Mouse (Mus musculus) kidney, embryonic 14.5 days (tissue): ENCODE results near the gene Ate1. TPM values are rescaled to one million over a fixed set of nuclear protein-coding genes. Genes with fewer than 3 reads are reported as not detected.
"Not testable (repeated sequence)": the region's sequence is repeated elsewhere in the genome, so short reads cannot be mapped to it uniquely, and the experiment has no call there.

Experiments used
- ATAC-seq: fragments of 200-750 bp; cut with Nextera tagmentation; 2 replicates; pipeline ENCODE4 v1.8.0; 2017; ENCODE audit warnings: moderate number of reproducible peaks, mild to moderate bottlenecking, moderate TSS enrichment, moderate library complexity; ENCODE audit not compliant: low FRiP score, low TSS enrichment
- H3K27ac ChIP-seq: fragments of 300-500 bp; sonication (generic); 2 replicates; pipeline ENCODE4 v1.5.1; 2014; ENCODE audit warnings: low read depth, mild to moderate bottlenecking, low read length, moderate library complexity, mixed read lengths
- H3K27me3 ChIP-seq: fragments of 300-500 bp; sonication (generic); 2 replicates; pipeline ENCODE4 v1.6.1; 2014; ENCODE audit warnings: mild to moderate bottlenecking, low read length; ENCODE audit not compliant: control insufficient read depth, insufficient read depth
- H3K36me3 ChIP-seq: fragments of 300-500 bp; sonication (generic); 2 replicates; pipeline ENCODE4 v1.6.1; 2014; ENCODE audit warnings: low read length, mixed read lengths; ENCODE audit not compliant: control insufficient read depth, insufficient read depth
- H3K4me1 ChIP-seq: fragments of 300-500 bp; sonication (generic); 2 replicates; pipeline ENCODE4 v1.6.1; 2014; ENCODE audit warnings: low read length, mixed read lengths; ENCODE audit not compliant: control insufficient read depth, insufficient read depth
- H3K4me2 ChIP-seq: fragments of 300-500 bp; sonication (generic); replicated peaks from 2 replicates; pipeline ENCODE4 v1.6.1; 2014; ENCODE audit warnings: low read depth, mild to moderate bottlenecking, low read length
- H3K4me3 ChIP-seq: fragments of 300-500 bp; sonication (generic); 2 replicates; pipeline ENCODE4 v1.5.1; 2014; ENCODE audit warnings: mild to moderate bottlenecking, low read length
- H3K9ac ChIP-seq: fragments of 300-500 bp; sonication (generic); 2 replicates; pipeline ENCODE4 v1.6.1; 2014; ENCODE audit warnings: low read depth, mild to moderate bottlenecking, low read length, moderate library complexity
- H3K9me3 ChIP-seq: fragments of 300-500 bp; sonication (generic); 2 replicates; pipeline ENCODE4 v1.6.1; 2016; ENCODE audit warnings: low read length; ENCODE audit not compliant: control insufficient read depth
- WGBS: fragments of 180-500 bp; shearing (Covaris S2); extraction: QIAGEN DNeasy Blood & Tissue Kit; methylation state at CpG from one replicate; pipeline ENCODE4 v1.1.7; 2014; 5-methylcytosine and 5-hydroxymethylcytosine counted together
- polyA plus RNA-seq: library from polyadenylated mRNA; unstranded; fragments of >200 nt; fragmentation: Nextera tagmentation; extraction: Ambion mirVana; gene quantifications from 2 replicates; pipeline ENCODE4 v1.2.1, GENCODE M21; 2014

The Ate1 gene
- polyA plus RNA-seq, 1 experiment from 2014 or later = 74.1 TPM

DNA sequence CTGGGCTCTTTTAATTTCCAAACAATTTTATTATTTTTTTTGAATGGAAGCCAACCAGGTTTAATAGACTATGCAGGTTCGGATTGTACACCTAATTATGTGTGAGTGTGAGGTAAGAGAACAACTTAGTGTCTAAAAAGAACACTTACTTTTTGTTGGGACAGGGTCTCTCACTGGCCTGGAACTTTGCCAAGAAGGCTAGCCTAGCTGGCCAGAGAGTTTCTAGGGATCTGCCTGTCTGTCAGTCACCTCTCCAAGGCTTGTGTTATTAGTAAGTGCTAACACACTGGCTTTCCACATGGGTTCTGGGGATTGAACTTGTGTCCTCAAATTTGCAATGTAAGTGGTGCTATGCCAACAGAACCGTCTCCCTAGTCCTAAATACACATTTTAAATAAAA is 116.8 kb downstream of the Ate1 start:
- Histone ChIP-seq H3K4me2 (no peak overlapping the region), H3K27me3 (no peaks in the 10 kb centered on the region), H3K27ac (no peak overlapping the region), H3K4me1 (no peaks in the 10 kb centered on the region), H3K9me3 (no peaks in the 10 kb centered on the region), H3K36me3 (no peaks in the 10 kb centered on the region), H3K9ac (no peak overlapping the region), H3K4me3 (no peak overlapping the region)
- WGBS = 86% methylated on average over 2 of the region's 2 CpGs
- ATAC-seq = no peak

DNA sequence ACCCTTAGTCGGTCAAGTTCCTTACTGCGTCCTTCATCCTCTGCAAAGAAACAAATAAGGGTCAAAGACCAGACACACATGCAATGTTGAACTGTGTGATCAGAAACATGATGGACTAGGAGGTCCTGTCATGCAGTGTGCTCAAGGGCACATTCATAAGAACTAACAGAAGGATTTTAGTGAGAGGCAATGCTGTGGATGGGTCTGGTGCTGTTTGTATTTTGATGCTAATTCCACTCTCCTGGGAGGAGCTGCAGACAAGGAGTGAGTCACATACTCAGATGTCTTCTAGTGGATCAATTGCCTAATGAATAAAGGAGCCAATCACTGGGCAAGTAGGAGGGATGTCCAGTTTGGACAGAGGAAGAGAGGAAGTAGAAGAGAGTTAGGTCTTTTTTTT is 125.5 kb downstream of the Ate1 start:
- Histone ChIP-seq H3K36me3 (peaks cover 3% of the 10 kb centered on the region; the same call in 1 of the 2 replicates), H3K4me1 (no peaks in the 10 kb centered on the region), H3K27me3 (no peaks in the 10 kb centered on the region), H3K9ac (no peak overlapping the region), H3K4me2 (no peak overlapping the region), H3K27ac (no peak overlapping the region), H3K4me3 (no peak overlapping the region), H3K9me3 (no peaks in the 10 kb centered on the region)
- ATAC-seq = no peak
- WGBS = 89% methylated on average over 2 of the region's 2 CpGs

DNA sequence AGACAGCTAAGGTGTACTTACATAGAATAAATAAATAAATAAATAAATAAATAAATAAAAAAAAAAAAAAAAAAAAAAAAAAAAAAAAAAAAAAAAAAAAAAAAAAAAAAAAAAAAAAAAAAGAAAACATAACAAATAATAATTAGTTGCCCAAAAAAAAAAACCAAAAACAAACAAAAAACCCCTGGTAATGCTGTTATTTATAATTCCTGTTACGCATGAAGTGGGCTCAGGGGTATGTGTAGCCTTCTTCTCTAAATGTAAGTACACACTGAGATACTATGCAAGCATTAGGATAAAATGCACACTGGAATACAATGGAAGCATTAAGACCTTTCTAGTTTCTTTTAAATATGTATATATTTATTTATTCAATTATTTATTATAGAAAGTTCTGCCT is 130.1 kb downstream of the Ate1 start:
- not testable (repeated sequence) for H3K4me3 ChIP-seq, H3K36me3 ChIP-seq, H3K4me2 ChIP-seq, ATAC-seq, H3K27me3 ChIP-seq, H3K4me1 ChIP-seq, H3K9me3 ChIP-seq, H3K27ac ChIP-seq, H3K9ac ChIP-seq
- WGBS = 94% methylated on average over 1 of the region's 1 CpGs

DNA sequence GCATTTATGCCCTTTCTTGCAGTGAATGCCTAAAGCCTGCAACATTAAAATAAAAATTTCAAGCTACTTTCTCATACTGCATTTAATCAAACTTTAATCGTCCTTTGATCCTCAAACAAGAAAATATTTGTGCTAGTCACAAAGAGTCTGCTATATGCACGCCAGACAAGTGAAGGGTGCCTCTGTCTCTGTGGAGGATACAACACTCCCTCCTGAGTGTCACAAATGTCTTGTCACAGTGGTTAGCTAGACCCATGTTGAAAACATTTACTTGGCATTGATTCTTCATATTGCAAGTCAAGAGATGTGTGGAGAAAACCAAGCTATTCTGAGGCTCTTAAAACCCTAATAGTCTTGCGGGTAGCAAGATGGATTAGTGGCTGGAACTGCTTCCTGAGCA is 133.9 kb downstream of the Ate1 start:
- no peaks in the 10 kb centered on the region for H3K9me3 ChIP-seq
- no peak overlapping the region for H3K9ac ChIP-seq
- WGBS = 79% methylated on average over 3 of the region's 3 CpGs
- H3K4me3 ChIP-seq = no peak overlapping the region
- H3K36me3 ChIP-seq = 0 out of 2 replicates have a peak, but pooled peaks cover 3% of the 10 kb centered on the region
- no peaks in the 10 kb centered on the region for H3K27me3 ChIP-seq
- H3K4me1 ChIP-seq = no peaks in the 10 kb centered on the region
- ATAC-seq = no peak
- H3K4me2 ChIP-seq = no peak overlapping the region
- no peak overlapping the region for H3K27ac ChIP-seq

DNA sequence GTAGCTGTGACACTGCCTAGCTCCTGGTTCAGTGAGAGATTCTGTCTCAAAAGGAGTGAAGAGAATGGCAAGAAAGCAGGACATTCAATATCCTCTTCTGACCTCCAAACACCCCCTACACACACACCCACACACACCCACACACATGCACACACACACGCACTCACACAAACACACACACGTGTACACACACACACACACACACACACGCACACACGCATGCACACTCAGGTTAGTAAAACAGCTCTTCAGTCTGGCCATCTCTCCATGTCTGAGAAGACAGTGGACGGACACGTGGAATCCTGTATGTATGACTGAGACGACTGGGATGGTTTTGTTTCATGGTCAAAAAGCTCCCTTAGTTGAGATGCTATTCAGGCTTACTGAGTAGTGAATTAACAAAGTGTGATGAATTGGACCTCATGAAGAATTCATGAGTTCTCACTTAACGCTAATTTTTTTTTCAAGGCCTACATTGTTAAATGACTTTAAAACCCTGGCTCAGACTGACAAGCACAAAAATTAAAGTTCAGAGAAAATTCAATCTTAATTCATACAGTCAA is 134.4 kb downstream of the Ate1 start:
- Histone ChIP-seq H3K4me3 (no peak overlapping the region), H3K4me2 (no peak overlapping the region), H3K36me3 (no peaks in the 10 kb centered on the region), H3K4me1 (no peaks in the 10 kb centered on the region), H3K9ac (no peak overlapping the region), H3K27me3 (no peaks in the 10 kb centered on the region), H3K27ac (no peak overlapping the region), H3K9me3 (no peaks in the 10 kb centered on the region)
- no peak for ATAC-seq
- WGBS = 89% methylated on average over 8 of the region's 8 CpGs

DNA sequence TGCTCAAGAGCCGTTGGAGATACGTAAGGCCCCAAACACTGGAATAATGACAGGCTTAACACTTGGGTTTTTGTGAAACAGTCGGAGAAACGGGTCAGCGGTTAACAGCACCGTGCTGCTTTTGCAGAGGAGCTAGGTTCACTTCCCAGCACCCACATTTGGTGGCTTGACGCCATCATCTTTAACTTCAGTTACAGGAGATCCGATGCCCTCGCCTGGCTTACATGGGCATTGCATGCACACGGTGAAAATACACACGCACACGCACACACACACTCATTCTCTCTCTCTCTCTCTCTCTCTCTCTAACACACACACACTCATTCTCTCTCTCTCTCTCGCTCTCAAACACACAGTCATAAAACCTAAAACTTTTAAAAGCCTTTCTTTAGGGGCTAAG is 138.0 kb downstream of the Ate1 start:
- no peak for ATAC-seq
- no peak overlapping the region for H3K27ac ChIP-seq
- no peaks in the 10 kb centered on the region for H3K36me3 ChIP-seq
- H3K9me3 ChIP-seq = no peaks in the 10 kb centered on the region
- H3K4me2 ChIP-seq = no peak overlapping the region
- no peak overlapping the region for H3K9ac ChIP-seq
- H3K27me3 ChIP-seq = no peaks in the 10 kb centered on the region
- 95% methylated on average over 13 of the region's 13 CpGs for WGBS
- H3K4me1 ChIP-seq = no peaks in the 10 kb centered on the region
- no peak overlapping the region for H3K4me3 ChIP-seq

DNA sequence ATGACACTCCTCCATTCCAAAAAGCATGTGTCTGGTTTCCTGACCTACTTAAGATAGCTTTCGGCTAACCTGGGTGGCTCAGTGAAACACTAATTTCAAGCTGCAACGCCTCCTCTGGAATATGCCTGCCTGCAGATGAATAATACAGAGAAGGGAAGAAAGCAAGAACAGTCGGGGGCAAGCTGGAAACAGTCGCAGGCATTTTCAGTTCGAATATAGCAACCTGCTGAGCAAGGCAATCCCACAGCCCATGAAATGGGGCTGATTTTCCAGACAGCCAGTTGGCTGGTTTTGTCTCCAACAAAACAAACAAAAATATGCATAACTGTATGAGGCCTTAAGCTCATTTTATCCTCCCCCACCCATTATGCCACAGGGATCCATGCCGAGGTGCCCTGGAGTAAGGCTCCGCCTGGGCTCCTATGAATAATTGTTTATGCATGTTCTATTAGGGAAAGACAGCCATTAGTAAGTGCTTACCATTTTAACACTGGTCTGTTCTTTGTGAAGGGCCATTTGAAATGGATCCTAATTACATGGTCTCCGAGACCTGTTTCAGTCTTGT is 138.7 kb downstream of the Ate1 start:
- WGBS = 84% methylated on average over 8 of the region's 8 CpGs
- no peak overlapping the region for H3K4me3 ChIP-seq
- H3K9me3 ChIP-seq = no peaks in the 10 kb centered on the region
- H3K27me3 ChIP-seq = no peaks in the 10 kb centered on the region
- no peaks in the 10 kb centered on the region for H3K4me1 ChIP-seq
- ATAC-seq = no peak
- no peak overlapping the region for H3K27ac ChIP-seq
- H3K9ac ChIP-seq = no peak overlapping the region
- H3K36me3 ChIP-seq = no peaks in the 10 kb centered on the region
- H3K4me2 ChIP-seq = no peak overlapping the region

DNA sequence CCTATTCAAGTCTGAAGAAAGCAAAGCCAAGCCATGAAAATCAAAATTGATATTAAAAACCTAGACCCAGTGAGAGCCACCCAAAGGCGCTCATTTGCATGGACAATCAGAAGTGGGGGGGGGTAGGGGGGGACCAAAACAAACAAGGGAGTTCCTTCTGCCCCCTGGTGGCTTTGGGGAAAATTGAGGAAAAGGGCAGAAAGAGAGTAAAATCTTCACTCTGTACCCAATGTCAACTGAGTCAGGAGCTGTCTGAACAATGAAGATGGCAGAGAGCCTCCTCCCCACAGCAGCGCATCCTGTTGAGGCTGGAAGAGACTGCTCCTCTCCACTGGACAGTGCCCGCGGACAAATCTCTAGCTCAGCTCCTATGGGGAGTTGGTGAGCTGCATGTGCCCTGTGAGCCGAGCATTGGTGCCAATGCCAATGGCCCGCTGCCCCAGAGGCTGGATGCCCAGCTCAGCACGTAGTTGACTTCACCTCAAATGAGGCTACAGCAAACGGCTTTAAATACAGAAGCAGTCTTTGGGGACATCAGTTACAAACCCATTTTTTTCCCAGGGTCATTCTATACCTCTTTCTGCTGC is 139.3 kb downstream of the Ate1 start:
- H3K9ac ChIP-seq = no peak overlapping the region
- H3K27me3 ChIP-seq = no peaks in the 10 kb centered on the region
- no peak overlapping the region for H3K4me2 ChIP-seq
- ATAC-seq = no peak
- no peak overlapping the region for H3K4me3 ChIP-seq
- no peaks in the 10 kb centered on the region for H3K36me3 ChIP-seq
- H3K4me1 ChIP-seq = no peaks in the 10 kb centered on the region
- 93% methylated on average over 8 of the region's 8 CpGs for WGBS
- no peak overlapping the region for H3K27ac ChIP-seq
- H3K9me3 ChIP-seq = no peaks in the 10 kb centered on the region

DNA sequence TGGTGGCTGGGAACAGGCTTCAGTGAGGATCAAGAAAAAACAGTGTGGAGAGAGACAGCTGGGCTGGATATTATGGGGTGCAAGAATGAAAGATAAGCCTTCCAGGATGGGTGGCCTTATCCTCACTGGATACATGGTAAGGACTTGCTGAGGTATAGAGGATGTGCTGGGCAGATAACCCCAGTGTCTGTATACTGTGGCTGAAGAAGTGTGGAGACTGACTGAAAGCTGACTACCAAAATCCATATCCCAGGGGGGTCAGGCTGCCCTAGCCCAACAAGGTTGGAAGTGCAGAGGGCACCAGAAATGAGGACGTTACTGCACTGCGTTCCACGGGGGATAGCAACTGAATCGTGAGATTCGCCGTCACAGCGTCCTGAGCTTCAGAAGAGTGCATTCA is 139.8 kb downstream of the Ate1 start:
- no peaks in the 10 kb centered on the region for H3K36me3 ChIP-seq
- WGBS = 96% methylated on average over 7 of the region's 7 CpGs
- no peak overlapping the region for H3K4me3 ChIP-seq
- H3K9me3 ChIP-seq = no peaks in the 10 kb centered on the region
- H3K4me2 ChIP-seq = no peak overlapping the region
- no peaks in the 10 kb centered on the region for H3K27me3 ChIP-seq
- no peak overlapping the region for H3K9ac ChIP-seq
- H3K4me1 ChIP-seq = no peaks in the 10 kb centered on the region
- H3K27ac ChIP-seq = no peak overlapping the region
- no peak for ATAC-seq
